Mouse (Mus musculus): ENCODE results near the gene Rpp14. TPM values are rescaled to one million over a fixed set of nuclear protein-coding genes. Genes with fewer than 3 reads are reported as not detected.
"Not testable (repeated sequence)": the region's sequence is repeated elsewhere in the genome, so short reads cannot be mapped to it uniquely, and the experiment has no call there.

Gene Rpp14
- polyA plus RNA-seq, 1 experiment from 2014 or later, result 57.4 TPM

DNA sequence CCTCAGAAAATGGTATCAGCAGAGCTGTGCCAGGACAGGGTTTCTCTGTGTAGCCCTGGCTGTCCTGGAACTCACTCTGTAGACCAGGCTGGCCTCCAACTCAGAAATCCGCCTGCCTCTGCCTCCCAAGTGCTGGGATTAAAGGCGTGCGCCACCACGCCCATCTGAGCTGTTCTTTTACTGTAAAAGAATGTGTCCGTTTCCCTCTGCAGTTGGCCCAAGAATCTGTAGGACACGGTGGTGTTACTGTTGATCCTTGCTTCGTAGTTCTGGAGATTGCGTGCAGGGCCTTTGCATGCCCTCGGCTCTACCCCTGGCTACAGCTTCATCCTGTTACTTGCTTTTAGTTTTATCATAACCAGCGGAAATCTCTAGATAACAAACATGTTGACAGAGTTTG lies 43.4 kb downstream of the Rpp14 start:
- not testable (repeated sequence) for H3K4me3 ChIP-seq (ENCODE audit: low read depth, low read length); H3K9me3 ChIP-seq (ENCODE audit: control insufficient read depth, low read depth, low read length); H3K4me1 ChIP-seq (ENCODE audit: control insufficient read depth, insufficient read depth, low read length); H3K27me3 ChIP-seq (ENCODE audit: control insufficient read depth, insufficient read depth, low read length); H3K4me2 ChIP-seq (replicated peaks; ENCODE audit: low read depth, low read length); H3K36me3 ChIP-seq (ENCODE audit: control insufficient read depth, insufficient read depth, low read length); H3K9ac ChIP-seq (replicated peaks; ENCODE audit: low read depth, low read length); ATAC-seq (ENCODE audit: insufficient number of reproducible peaks, insufficient read depth, low FRiP score, low read depth)
- 91% methylated on average over 10 of the region's 10 CpGs for WGBS
- 0 out of 2 replicates have a peak overlapping the region, but pooled peaks have one; percentile 6 for H3K27ac ChIP-seq (ENCODE audit: low read length)

- Histone ChIP-seq H3K4me1 (ENCODE audit: control insufficient read depth, insufficient read depth, low read length) (no peaks in the 10 kb centered on the region; the same call in 1 of the 2 replicates), H3K4me2 (replicated peaks; ENCODE audit: low read depth, low read length) (no peak overlapping the region), H3K9ac (replicated peaks; ENCODE audit: low read depth, low read length) (no peak overlapping the region), H3K36me3 (ENCODE audit: control insufficient read depth, insufficient read depth, low read length) (peaks cover 6% of the 10 kb centered on the region; the same call in 1 of the 2 replicates), H3K27me3 (ENCODE audit: control insufficient read depth, insufficient read depth, low read length) (no peaks in the 10 kb centered on the region), H3K9me3 (ENCODE audit: control insufficient read depth, low read depth, low read length) (no peaks in the 10 kb centered on the region), H3K4me3 (ENCODE audit: low read depth, low read length) (no peak overlapping the region), H3K27ac (ENCODE audit: low read length) (0 out of 2 replicates have a peak overlapping the region, but pooled peaks have one; percentile 6)
- ATAC-seq (ENCODE audit: insufficient number of reproducible peaks, insufficient read depth, low FRiP score, low read depth), result no peak
- WGBS, result 73% methylated on average over 7 of the region's 7 CpGs
Measured at GRCm38 (mm10) chr14:8124046-8124881, 44.1 kb downstream of the Rpp14 start.

- H3K27me3 ChIP-seq (ENCODE audit: control insufficient read depth, insufficient read depth, low read length), result no peaks in the 10 kb centered on the region
- ATAC-seq (ENCODE audit: insufficient number of reproducible peaks, insufficient read depth, low FRiP score, low read depth), result no peak
- H3K9ac ChIP-seq (replicated peaks; ENCODE audit: low read depth, low read length), result no peak overlapping the region
- H3K4me1 ChIP-seq (ENCODE audit: control insufficient read depth, insufficient read depth, low read length), result no peaks in the 10 kb centered on the region; the same call in 1 of the 2 replicates
- no peak overlapping the region for H3K4me3 ChIP-seq (ENCODE audit: low read depth, low read length)
- H3K36me3 ChIP-seq (ENCODE audit: control insufficient read depth, insufficient read depth, low read length), result peaks cover 8% of the 10 kb centered on the region; the same call in 1 of the 2 replicates
- WGBS, result 61% methylated on average over 5 of the region's 5 CpGs
- no peaks in the 10 kb centered on the region for H3K9me3 ChIP-seq (ENCODE audit: control insufficient read depth, low read depth, low read length)
- no peak overlapping the region for H3K27ac ChIP-seq (ENCODE audit: low read length)
- H3K4me2 ChIP-seq (replicated peaks; ENCODE audit: low read depth, low read length), result no peak overlapping the region
Measured at GRCm38 (mm10) chr14:8127971-8128370, 47.8 kb downstream of the Rpp14 start.

GRCm38 (mm10) chr14:8132789-8133188 lies 52.6 kb downstream of the Rpp14 start:
- no peak overlapping the region for H3K4me3 ChIP-seq (ENCODE audit: low read depth, low read length)
- H3K4me2 ChIP-seq (replicated peaks; ENCODE audit: low read depth, low read length), result no peak overlapping the region
- H3K9ac ChIP-seq (replicated peaks; ENCODE audit: low read depth, low read length), result no peak overlapping the region
- no peaks in the 10 kb centered on the region for H3K4me1 ChIP-seq (ENCODE audit: control insufficient read depth, insufficient read depth, low read length)
- WGBS, result 80% methylated on average over 8 of the region's 8 CpGs
- no peaks in the 10 kb centered on the region for H3K27me3 ChIP-seq (ENCODE audit: control insufficient read depth, insufficient read depth, low read length)
- H3K27ac ChIP-seq (ENCODE audit: low read length), result no peak overlapping the region
- no peaks in the 10 kb centered on the region for H3K9me3 ChIP-seq (ENCODE audit: control insufficient read depth, low read depth, low read length)
- no peak for ATAC-seq (ENCODE audit: insufficient number of reproducible peaks, insufficient read depth, low FRiP score, low read depth)
- H3K36me3 ChIP-seq (ENCODE audit: control insufficient read depth, insufficient read depth, low read length), result peaks cover 2% of the 10 kb centered on the region; the same call in 1 of the 2 replicates

- Histone ChIP-seq H3K4me2 (replicated peaks; ENCODE audit: low read depth, low read length) (no peak overlapping the region), H3K4me3 (ENCODE audit: low read depth, low read length) (no peak overlapping the region), H3K27ac (ENCODE audit: low read length) (no peak overlapping the region), H3K4me1 (ENCODE audit: control insufficient read depth, insufficient read depth, low read length) (no peaks in the 10 kb centered on the region), H3K27me3 (ENCODE audit: control insufficient read depth, insufficient read depth, low read length) (no peaks in the 10 kb centered on the region), H3K9ac (replicated peaks; ENCODE audit: low read depth, low read length) (no peak overlapping the region), H3K36me3 (ENCODE audit: control insufficient read depth, insufficient read depth, low read length) (peaks cover 10% of the 10 kb centered on the region; the same call in 1 of the 2 replicates), H3K9me3 (ENCODE audit: control insufficient read depth, low read depth, low read length) (no peaks in the 10 kb centered on the region)
- 75% methylated on average over 2 of the region's 2 CpGs for WGBS
- ATAC-seq (ENCODE audit: insufficient number of reproducible peaks, insufficient read depth, low FRiP score, low read depth), result no peak
Measured at GRCm38 (mm10) chr14:8134234-8134633, 54.1 kb downstream of the Rpp14 start.

DNA sequence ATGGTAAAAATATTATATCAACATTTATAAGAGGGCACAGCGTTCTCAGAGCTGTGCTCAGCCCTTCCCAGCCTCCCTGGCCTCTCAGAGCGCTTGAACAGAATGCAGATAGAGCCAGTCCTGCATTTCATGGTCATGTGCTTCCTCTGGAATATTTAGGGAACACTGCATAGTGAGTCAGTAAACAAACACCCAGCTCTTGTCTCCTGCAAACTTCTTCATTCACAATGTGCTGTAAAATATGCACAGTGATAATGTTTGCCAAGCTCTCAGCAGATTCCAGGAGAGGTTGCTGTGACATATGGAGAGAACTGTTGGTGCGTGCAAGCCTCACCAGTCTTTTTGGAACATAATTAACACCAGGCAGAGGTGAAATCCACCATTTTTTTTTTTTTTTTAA lies 55.0 kb downstream of the Rpp14 start:
- H3K4me3 ChIP-seq (ENCODE audit: low read depth, low read length), result no peak overlapping the region
- ATAC-seq (ENCODE audit: insufficient number of reproducible peaks, insufficient read depth, low FRiP score, low read depth), result no peak
- no peaks in the 10 kb centered on the region for H3K9me3 ChIP-seq (ENCODE audit: control insufficient read depth, low read depth, low read length)
- H3K9ac ChIP-seq (replicated peaks; ENCODE audit: low read depth, low read length), result no peak overlapping the region
- H3K4me2 ChIP-seq (replicated peaks; ENCODE audit: low read depth, low read length), result no peak overlapping the region
- H3K4me1 ChIP-seq (ENCODE audit: control insufficient read depth, insufficient read depth, low read length), result no peaks in the 10 kb centered on the region
- no peak overlapping the region for H3K27ac ChIP-seq (ENCODE audit: low read length)
- 67% methylated on average over 3 of the region's 3 CpGs for WGBS
- no peaks in the 10 kb centered on the region for H3K27me3 ChIP-seq (ENCODE audit: control insufficient read depth, insufficient read depth, low read length)
- peaks cover 12% of the 10 kb centered on the region; the same call in 1 of the 2 replicates for H3K36me3 ChIP-seq (ENCODE audit: control insufficient read depth, insufficient read depth, low read length)

GRCm38 (mm10) chr14:8139724-8140710 lies 59.9 kb downstream of the Rpp14 start:
- H3K4me3 ChIP-seq (ENCODE audit: low read depth, low read length), result no peak overlapping the region
- no peak overlapping the region for H3K9ac ChIP-seq (replicated peaks; ENCODE audit: low read depth, low read length)
- peaks cover 23% of the 10 kb centered on the region for H3K36me3 ChIP-seq (ENCODE audit: control insufficient read depth, insufficient read depth, low read length)
- no peaks in the 10 kb centered on the region for H3K27me3 ChIP-seq (ENCODE audit: control insufficient read depth, insufficient read depth, low read length)
- H3K4me1 ChIP-seq (ENCODE audit: control insufficient read depth, insufficient read depth, low read length), result no peaks in the 10 kb centered on the region
- H3K9me3 ChIP-seq (ENCODE audit: control insufficient read depth, low read depth, low read length), result no peaks in the 10 kb centered on the region
- H3K27ac ChIP-seq (ENCODE audit: low read length), result no peak overlapping the region
- ATAC-seq (ENCODE audit: insufficient number of reproducible peaks, insufficient read depth, low FRiP score, low read depth), result no peak
- WGBS, result 77% methylated on average over 23 of the region's 23 CpGs
- no peak overlapping the region for H3K4me2 ChIP-seq (replicated peaks; ENCODE audit: low read depth, low read length)

DNA sequence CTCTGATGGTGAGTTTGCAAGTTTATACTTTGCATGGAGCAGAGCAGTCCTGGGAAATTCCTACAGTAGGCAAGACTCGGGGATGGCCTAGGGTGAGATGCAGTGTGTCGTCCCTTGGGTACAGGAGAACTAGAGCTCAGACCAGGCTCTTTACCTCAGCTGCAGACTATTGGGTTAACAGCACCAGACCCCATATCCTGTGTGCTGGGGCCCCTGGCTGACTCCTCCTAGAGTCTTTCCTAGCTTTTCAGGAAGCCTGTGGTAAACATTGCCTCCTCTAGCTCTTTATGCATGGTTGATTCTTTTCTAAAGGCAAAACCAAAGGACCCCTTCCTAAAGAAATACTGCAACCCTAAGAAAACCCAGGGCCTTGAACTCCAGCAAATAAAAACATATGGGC lies 61.0 kb downstream of the Rpp14 start:
- H3K4me3 ChIP-seq (ENCODE audit: low read depth, low read length), result no peak overlapping the region
- H3K9me3 ChIP-seq (ENCODE audit: control insufficient read depth, low read depth, low read length), result no peaks in the 10 kb centered on the region
- no peaks in the 10 kb centered on the region for H3K4me1 ChIP-seq (ENCODE audit: control insufficient read depth, insufficient read depth, low read length)
- peaks cover 24% of the 10 kb centered on the region for H3K36me3 ChIP-seq (ENCODE audit: control insufficient read depth, insufficient read depth, low read length)
- ATAC-seq (ENCODE audit: insufficient number of reproducible peaks, insufficient read depth, low FRiP score, low read depth), result no peak
- no peak overlapping the region for H3K27ac ChIP-seq (ENCODE audit: low read length)
- no peak overlapping the region for H3K4me2 ChIP-seq (replicated peaks; ENCODE audit: low read depth, low read length)
- no peaks in the 10 kb centered on the region for H3K27me3 ChIP-seq (ENCODE audit: control insufficient read depth, insufficient read depth, low read length)
- no peak overlapping the region for H3K9ac ChIP-seq (replicated peaks; ENCODE audit: low read depth, low read length)
- 90% methylated on average over 2 of the region's 2 CpGs for WGBS
